Mouse (Mus musculus) thymus, postnatal 14 days (tissue): Measurements from ENCODE around the gene Hoxb9.

ENCODE experiments used
- DNase-seq: peaks from one replicate; pipeline ENCODE4 v3.0.0; 2021

Hoxb9 gene

GRCm38 (mm10) chr11:96267021-96267920 lies 4.0 kb upstream of the Hoxb9 start:
- no peak for DNase-seq

- no peak for DNase-seq
Measured at GRCm38 (mm10) chr11:96268031-96268745, 3.1 kb upstream of the Hoxb9 start.

- DNase-seq = no peak
Measured at GRCm38 (mm10) chr11:96269869-96270268, 1.4 kb upstream of the Hoxb9 start.

GRCm38 (mm10) chr11:96271541-96272011 lies 319 bp downstream of the Hoxb9 start:
- no peak for DNase-seq

- no peak for DNase-seq
Measured at GRCm38 (mm10) chr11:96272024-96272921, 1.0 kb downstream of the Hoxb9 start.

GRCm38 (mm10) chr11:96274428-96274827 lies 3.2 kb downstream of the Hoxb9 start:
- no peak for DNase-seq

- no peak for DNase-seq
Measured at GRCm38 (mm10) chr11:96275896-96276295, 4.6 kb downstream of the Hoxb9 start.

GRCm38 (mm10) chr11:96277151-96278044 lies 6.1 kb downstream of the Hoxb9 start:
- DNase-seq = no peak

GRCm38 (mm10) chr11:96278324-96278723 lies 7.1 kb downstream of the Hoxb9 start:
- DNase-seq = no peak

- peak; percentile 77 for DNase-seq
Measured at GRCm38 (mm10) chr11:96278773-96279172, 7.5 kb downstream of the Hoxb9 start.

- DNase-seq = no peak
Measured at GRCm38 (mm10) chr11:96279421-96280233, 8.4 kb downstream of the Hoxb9 start.

- no peak for DNase-seq
Measured at GRCm38 (mm10) chr11:96280399-96281378, 9.4 kb downstream of the Hoxb9 start.

- DNase-seq = no peak
Measured at GRCm38 (mm10) chr11:96281396-96281795, 10.1 kb downstream of the Hoxb9 start.

- no peak for DNase-seq
Measured at GRCm38 (mm10) chr11:96281855-96282570, 10.8 kb downstream of the Hoxb9 start, which contains the start of gene Hoxb8. Gene Hoxb8, plus strand, starts transcription at chr11:96281905.

GRCm38 (mm10) chr11:96282795-96283430 lies 11.7 kb downstream of the Hoxb9 start:
- no peak for DNase-seq

- DNase-seq = peak; percentile 27
Measured at GRCm38 (mm10) chr11:96284041-96284749, 12.9 kb downstream of the Hoxb9 start.
